Mouse (Mus musculus) ES-E14 (cell line): ENCODE measurements around the gene Ppp2r3d.

Experiments
- HCFC1 ChIP-seq: IDR thresholded peaks from 2 replicates; pipeline ENCODE4 v1.6.1; 2012; ENCODE audit warnings: low read length, inconsistent platforms, borderline replicate concordance; ENCODE audit not compliant: insufficient read depth
- ZC3H11A ChIP-seq: IDR thresholded peaks from 2 replicates; pipeline ENCODE4 v1.6.1; 2012; ENCODE audit warnings: low read depth, mild to moderate bottlenecking, inconsistent platforms, low read length, borderline replicate concordance

DNA sequence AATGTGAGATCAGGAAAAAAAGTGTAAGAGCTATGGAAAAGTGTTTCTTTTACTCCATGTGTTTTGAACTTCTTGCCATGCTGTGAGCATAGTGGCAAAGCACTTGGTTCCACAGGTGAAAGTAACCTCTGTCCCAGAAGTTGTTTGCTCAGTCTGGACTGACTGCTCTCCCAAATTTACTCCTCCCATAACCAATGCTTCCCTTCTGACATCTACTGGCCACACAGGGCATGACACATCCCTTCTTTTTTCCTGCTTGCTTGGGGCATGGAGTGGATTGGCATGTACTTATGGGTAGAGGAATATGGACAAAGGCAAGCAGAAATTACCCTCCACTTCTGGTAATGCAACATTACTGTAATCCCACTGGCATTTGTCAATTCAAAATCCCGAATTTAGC lies 20.1 kb downstream of the Ppp2r3d start:
- TF ChIP-seq HCFC1 = no peak
- no peak for TF ChIP-seq ZC3H11A
